17 mouse cellular contexts compared by ENCODE assay signal in the genomic region with DNA sequence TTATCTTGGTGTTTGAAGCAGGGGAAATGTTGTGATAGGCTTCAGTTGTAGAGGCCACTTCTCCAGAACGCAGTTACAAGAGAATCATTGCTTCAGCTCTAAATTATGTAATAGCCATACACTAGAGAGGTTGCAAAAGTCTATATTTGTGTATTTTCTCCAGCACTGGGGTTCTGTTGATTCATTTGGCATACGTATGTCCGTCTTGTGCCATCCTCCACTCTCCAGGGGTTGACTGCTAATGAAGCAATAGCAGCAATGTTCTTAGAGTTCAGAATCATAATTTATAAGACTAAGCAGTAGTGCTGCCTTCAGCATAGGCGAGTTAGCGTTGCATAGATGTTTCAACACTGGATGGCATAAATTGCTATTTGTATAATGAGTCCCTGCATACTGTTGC. TPM values are rescaled to one million over a fixed set of nuclear protein-coding genes. Genes with fewer than 3 reads are reported as not detected.
DNase-seq lines count a peak whose midpoint lies in the region; ATAC-seq and TF ChIP-seq lines count a peak whose summit lies in the region.
"Had no signal": no experiment of that assay in that cellular context is flagged by ENCODE, and none has a peak within 500 bp of the region (broad histone marks: within the 10 kb centered on the region; RNA-seq: fewer than 3 reads in every experiment).

No protein-coding gene starts in this region.

- no peak overlapping the region for H3K4me3 ChIP-seq in lung, embryonic 16.5 days (ENCODE audit: low read length)
- H3K4me3 ChIP-seq in liver, postnatal 0 days (ENCODE audit: low read depth, low read length): no peak overlapping the region
- H3K4me3 ChIP-seq: erythroblast, embryonic 14.5 days; heart, adult 2 months; limb, embryonic 12.5 days; stomach, embryonic 15.5 days had no signal

- no peaks in the 10 kb centered on the region for H3K9me3 ChIP-seq in lung, embryonic 16.5 days (ENCODE audit: control insufficient read depth, low read length)
- no peaks in the 10 kb centered on the region for H3K9me3 ChIP-seq in liver, postnatal 0 days (ENCODE audit: low read length)
- H3K9me3 ChIP-seq: limb, embryonic 12.5 days; stomach, embryonic 15.5 days had no signal

- peaks cover 28% of the 10 kb centered on the region for H3K4me1 ChIP-seq in lung, embryonic 16.5 days (replicated peaks; ENCODE audit: control insufficient read depth, insufficient read depth, low read length)
- peaks cover 18% of the 10 kb centered on the region for H3K4me1 ChIP-seq in liver, postnatal 0 days (ENCODE audit: insufficient read depth)

- no peaks in the 10 kb centered on the region for H3K27me3 ChIP-seq in lung, embryonic 16.5 days (ENCODE audit: control insufficient read depth, insufficient read depth, low read depth, low read length)
- no peaks in the 10 kb centered on the region for H3K27me3 ChIP-seq in liver, postnatal 0 days (ENCODE audit: insufficient read depth, low read length)
- H3K27me3 ChIP-seq: limb, embryonic 12.5 days; stomach, embryonic 15.5 days had no signal

- no peak overlapping the region for H3K9ac ChIP-seq in lung, embryonic 16.5 days (ENCODE audit: low read length)
- no peak overlapping the region for H3K9ac ChIP-seq in liver, postnatal 0 days (replicated peaks)
- H3K9ac ChIP-seq: limb, embryonic 12.5 days; stomach, embryonic 15.5 days had no signal

- TF ChIP-seq EP300 in liver, postnatal 0 days (IDR thresholded peaks at IDR 0.05; ENCODE audit: low read depth): peak; percentile 45; the same call in 1 of the 2 replicates

- ATAC-seq in lung, embryonic 16.5 days (ENCODE audit: low read depth): peak; percentile 63
- peak; percentile 76 for ATAC-seq in liver, postnatal 0 days
- ATAC-seq: hindbrain, postnatal 0 days had no signal

- 70% methylated on average over 5 of the region's 5 CpGs for WGBS in lung, embryonic 16.5 days
- WGBS in liver, postnatal 0 days (ENCODE audit: insufficient replicate concordance): 61% methylated on average over 5 of the region's 5 CpGs

- no peaks in the 10 kb centered on the region for H3K36me3 ChIP-seq in lung, embryonic 16.5 days (ENCODE audit: control insufficient read depth, insufficient read depth, low read length)
- no peaks in the 10 kb centered on the region for H3K36me3 ChIP-seq in liver, postnatal 0 days (replicated peaks; ENCODE audit: insufficient read depth, low read length)
- H3K36me3 ChIP-seq: limb, embryonic 12.5 days; stomach, embryonic 15.5 days had no signal

- TF ChIP-seq CTCF in liver, postnatal 0 days (IDR thresholded peaks at IDR 0.05; ENCODE audit: low read depth): no peak

- no peak overlapping the region for H3K4me2 ChIP-seq in lung, embryonic 16.5 days (ENCODE audit: low read depth, low read length)
- H3K4me2 ChIP-seq in liver, postnatal 0 days (ENCODE audit: low read depth, low read length): peak overlapping the region; percentile 29; the same call in 1 of the 2 replicates
- H3K4me2 ChIP-seq: limb, embryonic 12.5 days; stomach, embryonic 15.5 days had no signal

- H3K27ac ChIP-seq in lung, embryonic 16.5 days (ENCODE audit: low read length): no peak overlapping the region
- H3K27ac ChIP-seq in liver, postnatal 0 days (ENCODE audit: low read depth): peak overlapping the region; percentile 55; the same call in 1 of the 2 replicates
- H3K27ac ChIP-seq: heart, adult 2 months; hindbrain, postnatal 0 days; limb, embryonic 12.5 days; macrophage; stomach, embryonic 15.5 days had no signal

- DNase-seq in gastrocnemius, adult 18-20 months (ENCODE audit: low spot score): peak; percentile 24
- DNase-seq in gastrocnemius, postnatal 25 days: no peak
- no peak for DNase-seq in lung, postnatal 10 days
- DNase-seq in adipocyte (ENCODE audit: low spot score): peak; percentile 88
- no peak for DNase-seq in liver, postnatal 0 days
- no peak for DNase-seq in kidney, adult 9 months
- DNase-seq in kidney, postnatal 14 days: no peak
- DNase-seq: cerebellum, postnatal 10 days; heart, adult 2 months; kidney, adult 18-20 months; kidney, postnatal 4 days had no signal

RNA-seq across cellular contexts. Expression of a gene that starts 33.9 kb away (rescaled TPM):
- total RNA-seq in gastrocnemius, adult 18-20 months (2021): 10 to 100 TPM; 63.8 to 72.3 TPM
- 10 to 100 TPM; 62.0 to 62.8 TPM for total RNA-seq in gastrocnemius, postnatal 25 days (2021)
- polyA plus RNA-seq in lung, embryonic 16.5 days (2015; fragmentation: Nextera tagmentation; extraction: Ambion mirVana): 202 and 205 TPM in 2 replicates
- 33.3 and 37.0 TPM in 2 replicates for polyA plus RNA-seq in liver, postnatal 0 days (2015; fragmentation: Nextera tagmentation; extraction: Ambion mirVana)

Comparison
In these comparisons a context has a peak if more than half of its experiments do, and no peak if none do; other contexts are left out.
1. DNase-seq: peak in gastrocnemius, adult 18-20 months (single experiment) and adipocyte (single experiment); none in gastrocnemius, postnatal 25 days (single experiment), lung, postnatal 10 days (single experiment), liver, postnatal 0 days (single experiment), kidney, adult 9 months (single experiment) and kidney, postnatal 14 days (single experiment).